Mouse (Mus musculus): Measurements from ENCODE around the gene Olfr350. TPM values are rescaled to one million over a fixed set of nuclear protein-coding genes. Genes with fewer than 3 reads are reported as not detected.

Olfr350 gene
- polyA plus RNA-seq (2015; fragmentation: Nextera tagmentation; extraction: Ambion mirVana): not detected in 2 replicates

DNA sequence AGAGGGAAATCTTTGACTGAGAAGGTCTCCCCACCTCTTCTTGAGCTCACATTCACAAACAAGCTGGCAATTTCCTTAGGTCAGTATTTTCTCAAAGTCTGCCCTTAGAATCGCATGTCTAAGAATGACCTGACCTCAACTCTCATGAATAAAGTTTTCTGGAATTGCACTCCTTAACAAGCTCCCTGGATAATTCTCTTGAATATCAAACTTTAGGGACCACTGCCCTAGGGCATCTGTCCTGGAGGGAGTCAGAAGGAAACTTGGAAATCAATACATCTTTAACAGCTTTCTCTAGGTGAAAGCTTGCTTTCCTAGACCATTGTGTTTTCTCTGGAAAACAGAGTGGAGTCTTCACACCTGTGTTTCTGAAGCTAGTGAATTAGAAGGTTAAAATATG, at the start of gene Olfr350:
Olfr350 (plus strand) TSS at position 301 of the 400 bp plus-strand sequence.
- WGBS: 90% methylated on average over 1 of the region's 1 CpGs

DNA sequence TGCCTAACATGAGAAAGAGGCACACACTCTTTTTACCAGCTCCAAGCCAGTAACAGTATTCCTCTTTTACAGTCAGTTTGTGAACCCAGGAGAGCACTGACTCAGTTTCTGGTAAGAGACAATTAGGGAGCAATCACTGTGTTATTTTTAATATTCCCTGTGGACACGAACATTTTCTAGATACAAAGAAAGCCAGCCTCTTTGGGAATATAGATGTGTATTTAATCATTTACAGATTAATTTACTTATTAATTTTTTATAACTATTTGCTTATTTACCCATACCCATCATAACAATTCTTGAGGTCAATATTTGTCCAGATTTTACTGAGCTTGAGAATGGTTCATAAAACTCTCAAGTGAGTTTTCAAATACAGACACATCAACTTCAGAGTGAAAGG, 29.2 kb upstream of the Olfr350 start, which contains the start of gene Olfr3:
Olfr3 (minus strand) TSS at position 101 of the 400 bp plus-strand sequence.
- Histone ChIP-seq H3K4me1 (replicated peaks) (no peaks in the 10 kb centered on the region), H3K4me3 (replicated peaks) (no peak within 1 kb of the TSS), H3K36me3 (no peaks in the 10 kb centered on the region), H3K4me2 (replicated peaks) (no peak within 1 kb of the TSS), H3K27me3 (no peaks in the 10 kb centered on the region), H3K9ac (replicated peaks) (no peak within 1 kb of the TSS), H3K9me3 (peaks cover 23% of the 10 kb centered on the region; the same call in 1 of the 2 replicates), H3K27ac (no peak within 1 kb of the TSS)
- WGBS: 67% methylated on average over 1 of the region's 1 CpGs
- no peak for ATAC-seq

More for the DNA sequence above, at the start of gene Olfr350:
- Histone ChIP-seq H3K9me3 (peaks cover 25% of the 10 kb centered on the region), H3K4me2 (replicated peaks) (no peak within 1 kb of the TSS), H3K9ac (replicated peaks) (no peak within 1 kb of the TSS), H3K4me3 (replicated peaks) (no peak within 1 kb of the TSS), H3K27ac (no peak within 1 kb of the TSS), H3K36me3 (no peaks in the 10 kb centered on the region), H3K27me3 (no peaks in the 10 kb centered on the region), H3K4me1 (replicated peaks) (no peaks in the 10 kb centered on the region)
- ATAC-seq: no peak

DNA sequence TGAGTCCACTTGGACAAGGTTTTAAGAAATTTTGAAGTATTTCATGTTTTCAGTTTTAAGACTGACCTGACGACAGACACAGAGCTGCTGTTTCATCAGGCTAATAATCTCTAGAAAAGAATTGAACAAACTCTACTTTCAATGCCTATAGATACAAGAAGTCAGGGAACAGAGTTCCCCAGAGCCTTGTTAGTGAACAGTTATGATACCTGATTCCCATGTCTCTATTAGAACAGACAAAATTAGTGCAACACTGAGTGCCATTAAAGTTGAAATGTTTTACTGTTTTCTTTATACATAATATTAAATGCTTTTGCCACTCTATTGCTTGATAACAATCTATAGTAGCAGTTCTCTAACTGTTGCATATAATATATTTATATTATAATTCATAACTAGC, 16.4 kb downstream of the Olfr350 start, which contains the start of gene Olfr351:
Olfr351 (minus strand) TSS at position 101 of the 400 bp plus-strand sequence.
- Histone ChIP-seq H3K4me1 (replicated peaks) (no peaks in the 10 kb centered on the region), H3K36me3 (no peaks in the 10 kb centered on the region), H3K9me3 (0 out of 2 replicates have a peak, but pooled peaks cover 16% of the 10 kb centered on the region), H3K27me3 (no peaks in the 10 kb centered on the region), H3K27ac (no peak within 1 kb of the TSS), H3K9ac (replicated peaks) (no peak within 1 kb of the TSS), H3K4me3 (replicated peaks) (no peak within 1 kb of the TSS), H3K4me2 (replicated peaks) (no peak within 1 kb of the TSS)
- ATAC-seq: no peak
- 75% methylated on average over 1 of the region's 1 CpGs for WGBS

DNA sequence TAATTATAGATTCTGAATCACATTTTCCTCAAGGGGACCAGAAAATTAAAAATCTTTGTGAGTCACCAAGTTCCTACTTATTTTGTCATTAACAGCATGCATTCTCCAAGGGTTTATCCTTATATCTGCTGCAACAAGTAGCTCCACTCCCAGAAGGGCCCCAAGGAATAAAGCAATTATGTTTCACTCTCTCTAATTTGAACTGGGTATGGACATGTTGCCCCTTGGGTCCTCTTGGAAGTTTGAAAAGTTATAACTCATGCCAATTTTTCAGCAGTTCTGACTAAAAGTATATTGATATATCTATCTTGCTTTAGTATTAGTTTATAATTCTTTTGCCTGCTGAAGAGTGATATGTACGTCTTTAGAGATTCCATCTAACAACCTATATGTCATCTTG, 22.1 kb downstream of the Olfr350 start, which contains the start of gene Olfr352:
Olfr352 (plus strand) TSS at position 301 of the 400 bp plus-strand sequence.
- no peak within 1 kb of the TSS for H3K9ac ChIP-seq (replicated peaks)
- no peak for ATAC-seq
- no peak within 1 kb of the TSS for H3K27ac ChIP-seq
- WGBS: 78% methylated on average over 1 of the region's 1 CpGs
- H3K4me3 ChIP-seq (replicated peaks): no peak within 1 kb of the TSS
- no peak within 1 kb of the TSS for H3K4me2 ChIP-seq (replicated peaks)
- no peaks in the 10 kb centered on the region for H3K27me3 ChIP-seq
- no peaks in the 10 kb centered on the region for H3K36me3 ChIP-seq
- H3K9me3 ChIP-seq: peaks cover 28% of the 10 kb centered on the region; the same call in 1 of the 2 replicates
- H3K4me1 ChIP-seq (replicated peaks): no peaks in the 10 kb centered on the region

GRCm38 (mm10) chr2:36892836-36893235, 46.7 kb downstream of the Olfr350 start, which contains the start of gene Olfr353:
TSS of gene Olfr353 (minus strand) at chr2:36892936.
- no peak within 1 kb of the TSS for H3K4me3 ChIP-seq (replicated peaks)
- no peaks in the 10 kb centered on the region for H3K36me3 ChIP-seq
- no peaks in the 10 kb centered on the region for H3K27me3 ChIP-seq
- H3K9ac ChIP-seq (replicated peaks): no peak within 1 kb of the TSS
- no peak within 1 kb of the TSS for H3K4me2 ChIP-seq (replicated peaks)
- peaks cover 24% of the 10 kb centered on the region for H3K9me3 ChIP-seq
- no peak within 1 kb of the TSS for H3K27ac ChIP-seq
- no peak for ATAC-seq
- H3K4me1 ChIP-seq (replicated peaks): no peaks in the 10 kb centered on the region

DNA sequence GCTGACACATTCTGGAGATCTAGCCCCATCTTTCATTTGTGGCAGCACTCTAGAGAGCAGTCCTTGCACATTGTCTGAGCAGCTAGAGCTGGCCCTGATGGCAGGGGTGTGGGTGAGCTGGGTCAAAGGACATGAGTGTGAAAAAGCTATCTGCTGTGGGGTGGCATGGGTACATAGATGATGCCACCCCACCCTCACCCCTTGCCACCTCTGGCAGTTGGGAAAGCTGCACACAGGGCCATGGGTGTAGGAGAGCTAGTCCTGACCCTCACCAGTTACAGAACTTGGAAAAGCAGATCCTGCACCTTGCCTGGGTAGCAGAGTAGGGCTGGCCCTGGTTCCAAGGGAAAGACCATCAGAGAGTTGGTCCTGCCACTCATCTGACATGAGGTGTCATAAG, 51.0 kb downstream of the Olfr350 start:
- H3K4me2 ChIP-seq (replicated peaks): no peak overlapping the region
- ATAC-seq: no peak

More for the DNA sequence above, 51.0 kb downstream of the Olfr350 start:
- H3K27me3 ChIP-seq: no peaks in the 10 kb centered on the region
- H3K27ac ChIP-seq: no peak overlapping the region
- no peak overlapping the region for H3K9ac ChIP-seq (replicated peaks)
- peaks cover 22% of the 10 kb centered on the region for H3K9me3 ChIP-seq
- no peaks in the 10 kb centered on the region for H3K36me3 ChIP-seq
- H3K4me3 ChIP-seq (replicated peaks): no peak overlapping the region
- H3K4me1 ChIP-seq (replicated peaks): no peaks in the 10 kb centered on the region

Other genes starting within 250 kb of the Olfr350 start
- not detected in 2 replicates for gene Olfr345, start 206.3 kb upstream of the Olfr350 start, polyA plus RNA-seq (2015; fragmentation: Nextera tagmentation; extraction: Ambion mirVana)
- not detected in 2 replicates for gene Olfr346, start 160.5 kb upstream of the Olfr350 start, polyA plus RNA-seq (2015; fragmentation: Nextera tagmentation; extraction: Ambion mirVana)
- not detected in 2 replicates for gene Olfr347, start 114.4 kb upstream of the Olfr350 start, polyA plus RNA-seq (2015; fragmentation: Nextera tagmentation; extraction: Ambion mirVana)
- not detected in 2 replicates for gene Olfr348, start 62.0 kb upstream of the Olfr350 start, polyA plus RNA-seq (2015; fragmentation: Nextera tagmentation; extraction: Ambion mirVana)
- gene Olfr50, start 55.8 kb upstream of the Olfr350 start, polyA plus RNA-seq (2015; fragmentation: Nextera tagmentation; extraction: Ambion mirVana): not detected in 2 replicates
- not detected in 2 replicates for gene Olfr3, start 29.3 kb upstream of the Olfr350 start, polyA plus RNA-seq (2015; fragmentation: Nextera tagmentation; extraction: Ambion mirVana)
- not detected in 2 replicates for gene Olfr351, start 16.4 kb downstream of the Olfr350 start, polyA plus RNA-seq (2015; fragmentation: Nextera tagmentation; extraction: Ambion mirVana)
- not detected in 2 replicates for gene Olfr352, start 22.1 kb downstream of the Olfr350 start, polyA plus RNA-seq (2015; fragmentation: Nextera tagmentation; extraction: Ambion mirVana)
- not detected in 2 replicates for gene Olfr353, start 46.6 kb downstream of the Olfr350 start, polyA plus RNA-seq (2015; fragmentation: Nextera tagmentation; extraction: Ambion mirVana)
- not detected in 2 replicates for gene Olfr354, start 59.4 kb downstream of the Olfr350 start, polyA plus RNA-seq (2015; fragmentation: Nextera tagmentation; extraction: Ambion mirVana)
- not detected in 2 replicates for gene Olfr355, start 82.6 kb downstream of the Olfr350 start, polyA plus RNA-seq (2015; fragmentation: Nextera tagmentation; extraction: Ambion mirVana)
- not detected in 2 replicates for gene Olfr356, start 90.8 kb downstream of the Olfr350 start, polyA plus RNA-seq (2015; fragmentation: Nextera tagmentation; extraction: Ambion mirVana)
- not detected in 2 replicates for gene Olfr357, start 147.5 kb downstream of the Olfr350 start, polyA plus RNA-seq (2015; fragmentation: Nextera tagmentation; extraction: Ambion mirVana)
- gene Olfr358, start 163.0 kb downstream of the Olfr350 start, polyA plus RNA-seq (2015; fragmentation: Nextera tagmentation; extraction: Ambion mirVana): not detected in 2 replicates
- gene Olfr360, start 219.4 kb downstream of the Olfr350 start, polyA plus RNA-seq (2015; fragmentation: Nextera tagmentation; extraction: Ambion mirVana): not detected in 2 replicates
- gene Olfr361, start 243.0 kb downstream of the Olfr350 start, polyA plus RNA-seq (2015; fragmentation: Nextera tagmentation; extraction: Ambion mirVana): not detected in 2 replicates